Mouse (Mus musculus) v-Abl transformed pro-B cells (cell line): ENCODE measurements around the gene Cirbp.

ENCODE experiments used
- in situ Hi-C, 2 experiments: fragments of 400-800 bp; cut with MboI; formaldehyde crosslinking; loops; one replicate each; pipeline ENCODE4 v1.15.1; 2025; ENCODE audit not compliant: unreplicated experiment in 2 of 2

Gene Cirbp

GRCm38 (mm10) chr10:80165392-80166128 lies at the start of gene Cirbp:
Gene Cirbp, plus strand, starts transcription at chr10:80165985.
- in situ Hi-C loops, result loop anchor here in 1 of 2 experiments (25.0 kb wide), 1 partner anchor 522 kb away; the partner anchor contains the start of gene Mknk2

- in situ Hi-C loops, result loop anchor here in 1 of 2 experiments (10.0 kb wide), 1 partner anchor 132 kb away; the partner anchor contains the start of genes Cnn2 and Tmem259
These were observed 49.2 kb upstream of the Cirbp start for GRCm38 (mm10) chr10:80116563-80116926.

DNA sequence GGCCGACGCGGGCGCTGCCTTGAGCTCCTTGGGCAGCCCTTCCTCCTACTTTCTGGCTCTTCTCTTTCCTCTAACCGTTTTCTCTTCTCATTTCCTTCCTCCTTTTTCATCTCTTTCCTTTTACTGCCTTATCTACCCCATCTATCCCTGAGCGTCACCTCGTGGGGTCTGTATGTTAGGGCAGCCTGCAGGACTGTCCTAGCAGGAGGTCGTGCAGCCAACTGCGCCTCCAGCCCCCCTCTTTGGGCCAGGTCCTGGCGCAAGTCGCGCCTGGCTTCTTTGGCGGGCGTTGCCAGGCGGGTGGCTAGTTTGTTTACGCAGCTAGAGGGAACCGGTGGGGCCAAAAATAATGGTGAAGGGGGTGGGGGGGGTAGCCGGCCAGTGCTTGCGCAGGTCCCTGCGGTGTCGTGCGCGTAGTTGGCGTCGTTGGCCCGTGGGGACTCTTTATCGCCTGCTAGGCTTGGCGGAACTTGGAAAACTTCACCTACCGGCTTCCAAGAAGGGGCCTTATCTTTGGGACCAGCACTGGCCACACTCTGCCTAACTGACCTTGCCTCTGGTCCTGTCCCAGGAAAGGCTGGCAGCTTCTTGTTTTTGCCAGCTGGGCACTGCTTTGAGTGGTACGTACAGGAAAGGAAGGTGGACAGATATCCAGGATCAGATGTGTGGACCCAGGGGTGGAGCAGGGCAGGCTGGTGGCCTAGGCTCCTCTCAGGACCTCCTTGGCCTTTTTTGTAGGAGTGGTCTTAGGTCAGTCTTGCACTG lies 48.7 kb upstream of the Cirbp start:
- in situ Hi-C loops, result loop anchor here in 1 of 2 experiments (10.0 kb wide), 1 partner anchor 132 kb away; the partner anchor contains the start of genes Cnn2 and Tmem259

DNA sequence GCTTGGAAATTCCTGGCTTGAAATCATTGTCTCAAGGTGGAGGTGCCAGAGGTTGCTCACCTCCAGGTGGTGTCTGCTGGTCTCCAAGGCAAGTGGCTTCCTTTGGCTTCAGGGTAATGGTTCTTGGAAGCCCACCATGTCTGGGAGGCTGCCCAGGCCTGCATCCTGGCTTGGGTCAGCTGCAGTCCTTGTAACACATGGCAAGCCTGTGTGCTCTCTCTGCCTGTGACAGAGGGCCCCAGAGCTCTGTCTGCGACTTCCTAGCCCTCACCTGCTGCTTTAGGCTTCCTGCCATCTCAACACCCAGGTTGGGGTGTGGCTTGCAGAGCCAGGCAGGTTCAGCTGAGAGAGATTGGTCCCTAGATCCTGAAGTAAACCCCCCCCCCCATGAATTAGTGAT lies 48.0 kb upstream of the Cirbp start:
- in situ Hi-C loops, result loop anchor here in 1 of 2 experiments (10.0 kb wide), 1 partner anchor 133 kb away; the partner anchor contains the start of genes Cnn2 and Tmem259

DNA sequence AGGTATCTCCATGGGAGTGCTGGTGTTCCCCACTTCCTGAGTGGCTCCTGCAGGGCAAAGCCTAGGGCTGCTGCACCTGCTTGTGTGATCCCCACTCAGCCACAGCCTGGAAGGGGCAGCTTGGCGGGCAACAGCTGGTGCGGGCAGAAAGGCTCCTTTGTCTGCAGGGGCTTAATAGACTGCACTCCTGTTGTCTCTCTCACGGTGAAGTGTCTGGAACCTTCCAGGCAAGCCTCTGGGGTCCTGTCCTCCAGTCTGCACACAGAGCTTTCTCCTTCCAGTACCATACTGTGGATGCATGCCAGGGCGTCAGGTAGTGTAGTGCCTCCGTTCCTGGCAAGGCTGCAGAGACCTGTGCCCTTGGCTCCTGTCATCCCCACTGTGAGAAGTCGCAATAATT lies 47.2 kb upstream of the Cirbp start:
- in situ Hi-C loops, result loop anchor here in 1 of 2 experiments (10.0 kb wide), 1 partner anchor 134 kb away; the partner anchor contains the start of genes Cnn2 and Tmem259

DNA sequence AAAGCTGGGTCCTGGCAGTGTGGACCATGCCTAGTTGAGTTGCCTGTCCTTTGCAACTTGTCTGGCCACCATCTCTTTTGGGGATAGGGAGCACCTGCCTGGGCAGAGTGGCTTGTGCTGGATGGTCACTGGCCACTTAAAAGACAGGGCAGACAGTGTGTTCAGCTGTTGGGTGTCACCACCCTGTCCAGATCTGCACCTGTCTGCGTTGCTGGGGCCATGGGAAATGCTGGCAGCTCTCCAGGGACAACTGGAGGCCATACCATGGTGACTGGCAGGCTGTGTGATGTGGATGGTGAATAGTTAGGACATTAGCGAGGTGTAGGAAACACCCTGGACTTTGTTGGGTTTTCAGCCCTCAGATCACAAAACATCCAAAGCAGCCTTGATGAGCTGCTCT lies 45.6 kb upstream of the Cirbp start:
- in situ Hi-C loops, result no loop called here

DNA sequence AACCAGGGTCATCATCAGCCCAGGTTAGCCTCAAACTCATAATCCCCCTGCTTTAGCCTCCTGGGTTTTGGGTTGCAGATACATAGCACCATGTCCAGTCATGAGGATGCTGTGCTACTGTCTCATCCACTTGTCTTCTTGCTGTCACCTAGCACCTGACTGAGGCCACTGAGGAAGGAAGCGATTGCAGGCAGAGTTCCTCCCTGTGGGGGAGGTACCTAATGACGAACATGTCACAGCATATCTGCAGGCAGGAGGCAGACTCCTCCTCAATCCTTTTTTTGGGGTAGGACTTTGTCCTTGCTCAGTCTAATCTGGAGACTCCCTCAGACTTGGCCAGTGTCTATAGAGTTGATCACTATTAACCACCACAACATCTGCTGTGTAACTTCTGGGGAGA lies 44.1 kb upstream of the Cirbp start:
- in situ Hi-C loops, result no loop called here

DNA sequence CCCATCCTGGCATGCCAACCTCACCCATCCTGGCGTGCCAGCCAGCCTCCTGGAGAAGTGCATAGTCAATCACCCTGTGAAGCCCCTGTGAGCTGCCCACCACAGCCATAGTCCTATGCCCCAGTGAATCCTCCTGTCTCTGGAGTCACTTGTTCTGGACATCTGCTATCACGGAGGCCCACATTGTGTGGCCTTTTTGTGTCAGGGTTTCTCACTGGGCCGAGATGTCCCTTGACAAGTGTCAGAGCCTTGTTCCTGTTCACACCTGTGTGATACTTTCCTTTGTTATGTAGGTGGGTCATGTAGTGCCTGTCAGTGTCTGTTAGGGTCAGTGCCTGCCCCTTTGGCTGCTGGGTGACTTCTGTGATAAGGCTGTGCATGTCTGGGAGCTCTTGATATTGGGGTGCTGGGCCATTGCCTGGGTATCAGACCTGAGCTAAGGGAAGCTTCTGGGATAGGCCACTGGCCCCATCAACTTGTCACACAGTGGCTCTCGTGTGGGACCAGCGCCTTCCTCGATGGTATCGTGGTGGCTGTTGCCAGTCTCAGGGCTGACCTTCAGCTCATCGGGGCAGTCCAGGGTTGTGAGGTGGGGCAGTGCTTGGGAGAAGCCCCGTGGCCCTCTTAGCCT lies 41.7 kb upstream of the Cirbp start:
- in situ Hi-C loops, result no loop called here

- in situ Hi-C loops, result no loop called here
These were observed 37.9 kb upstream of the Cirbp start for GRCm38 (mm10) chr10:80127920-80128319.

- in situ Hi-C loops, result no loop called here
These were observed 35.9 kb upstream of the Cirbp start for GRCm38 (mm10) chr10:80129846-80130245.

GRCm38 (mm10) chr10:80130403-80131031 lies 35.3 kb upstream of the Cirbp start:
- in situ Hi-C loops, result no loop called here

DNA sequence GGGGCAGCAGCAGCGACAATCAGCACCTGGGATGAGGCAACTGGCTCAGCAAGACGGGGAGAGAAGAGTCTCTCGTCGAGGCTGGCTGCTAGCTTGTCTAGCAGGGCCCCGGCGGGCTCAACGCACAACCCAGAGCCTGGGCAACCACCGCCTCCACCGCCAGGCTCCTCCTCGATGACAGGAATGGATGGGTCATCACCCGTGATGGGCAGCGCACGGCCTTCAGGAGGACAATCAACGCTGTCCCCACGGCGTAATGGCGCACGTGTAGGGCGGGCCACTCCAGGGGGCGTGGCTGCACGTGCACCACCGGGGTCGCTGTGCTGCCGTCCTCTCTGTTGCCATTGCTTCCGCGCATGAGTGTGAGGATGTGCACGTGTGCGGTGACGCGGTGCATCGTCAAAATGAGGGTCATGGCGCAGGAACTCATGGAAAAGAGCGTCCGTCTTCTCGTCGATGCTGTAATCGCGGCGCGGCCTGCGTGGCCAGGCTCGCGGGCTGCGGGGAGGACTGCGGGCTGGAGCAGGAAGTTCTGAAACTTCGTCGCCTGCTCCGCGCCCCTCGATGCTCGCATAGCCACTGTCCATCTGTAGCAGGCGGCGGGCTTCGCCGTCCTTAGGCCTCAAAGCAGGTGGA lies 34.4 kb upstream of the Cirbp start:
- in situ Hi-C loops, result no loop called here

GRCm38 (mm10) chr10:80131952-80132350 lies 33.8 kb upstream of the Cirbp start:
- in situ Hi-C loops, result no loop called here

- in situ Hi-C loops, result no loop called here
These were observed 32.4 kb upstream of the Cirbp start for GRCm38 (mm10) chr10:80133226-80133849.

DNA sequence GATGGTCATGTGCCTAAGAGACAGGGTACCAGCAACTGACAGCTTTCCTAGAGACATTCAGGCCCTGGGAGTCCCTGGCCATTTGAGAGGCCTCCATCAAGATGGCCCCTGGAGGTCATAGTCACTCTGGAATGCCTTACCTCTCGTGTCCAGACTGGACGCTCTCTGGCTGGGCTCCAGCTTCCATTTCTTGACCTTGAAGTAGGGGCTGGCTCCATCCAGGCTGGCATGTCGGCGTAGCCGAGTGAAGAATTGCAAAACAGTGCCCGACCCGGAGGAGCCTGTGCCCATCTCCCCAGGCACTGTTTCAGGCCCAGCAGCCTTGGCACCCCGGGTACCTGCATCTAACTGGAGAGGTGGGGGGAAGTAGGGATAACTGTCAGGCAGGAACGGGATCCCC lies 31.4 kb upstream of the Cirbp start:
- in situ Hi-C loops, result no loop called here

DNA sequence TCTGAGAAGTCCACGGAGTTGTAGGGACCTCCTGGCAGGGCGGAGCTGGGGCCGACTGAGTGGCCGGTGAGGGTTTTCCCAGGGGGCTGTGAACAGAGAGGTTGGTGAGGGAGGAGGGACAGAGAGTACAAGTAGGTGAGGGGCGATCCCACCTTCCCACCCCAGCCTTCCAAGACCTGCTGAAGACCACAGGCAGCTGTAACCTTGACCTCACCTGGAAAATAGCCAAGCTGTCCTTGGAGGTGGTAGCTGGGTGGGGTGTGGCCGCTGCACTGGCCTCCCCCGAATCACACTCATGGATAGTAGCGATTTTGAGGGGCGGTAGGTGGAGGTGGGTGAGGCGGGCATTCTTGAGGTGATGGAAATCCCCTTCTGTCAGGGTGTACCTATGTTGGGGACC lies 30.6 kb upstream of the Cirbp start:
- in situ Hi-C loops, result no loop called here

DNA sequence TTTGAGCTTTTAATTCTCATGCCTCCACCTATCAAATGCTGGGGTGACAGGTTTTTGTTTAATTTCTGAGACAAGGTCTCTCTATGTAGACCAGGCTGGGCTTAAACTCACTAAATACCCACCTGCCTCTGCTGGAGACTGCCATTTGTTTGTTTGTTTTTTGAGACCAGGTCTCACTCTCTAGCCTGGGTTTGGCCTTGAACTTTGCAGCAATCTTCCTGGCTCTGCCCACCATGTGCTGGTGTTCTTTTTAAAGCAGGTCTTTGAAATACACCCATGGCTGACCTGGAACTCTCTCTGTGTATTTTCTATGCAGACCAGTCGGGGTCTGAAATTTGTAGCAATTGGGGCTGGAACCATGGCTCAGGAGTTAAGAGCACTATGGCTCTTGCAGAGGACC lies 30.1 kb upstream of the Cirbp start:
- in situ Hi-C loops, result no loop called here

- in situ Hi-C loops, result no loop called here
These were observed 29.4 kb upstream of the Cirbp start for GRCm38 (mm10) chr10:80136179-80136951.
